Mouse (Mus musculus) ovary, postnatal 14 days (tissue): Measurements from ENCODE around the gene Gm39566.

ENCODE experiments used
- DNase-seq: peaks from one replicate; pipeline ENCODE4 v3.0.0; 2022; ENCODE audit warnings: low spot score

Gene Gm39566

GRCm38 (mm10) chr11:69834001-69834549 is 19.0 kb upstream of the Gm39566 start:
- DNase-seq = no peak

- no peak for DNase-seq
Measured at GRCm38 (mm10) chr11:69833554-69833953, 18.5 kb upstream of the Gm39566 start.

GRCm38 (mm10) chr11:69828832-69829231 is 13.7 kb upstream of the Gm39566 start:
- DNase-seq = no peak

GRCm38 (mm10) chr11:69823456-69823855 is 8.4 kb upstream of the Gm39566 start:
- DNase-seq = no peak

GRCm38 (mm10) chr11:69822080-69822479 is 7.0 kb upstream of the Gm39566 start, which contains the start of gene Spem1:
Spem1 (minus strand) TSS chr11:69822180.
- DNase-seq = no peak

- no peak for DNase-seq
Measured at GRCm38 (mm10) chr11:69818871-69819270, 3.8 kb upstream of the Gm39566 start.

GRCm38 (mm10) chr11:69818365-69818764 is 3.3 kb upstream of the Gm39566 start, which contains the start of gene Spem2:
Spem2 (minus strand) TSS chr11:69818465.
- DNase-seq = no peak

GRCm38 (mm10) chr11:69816520-69816919 is 1.4 kb upstream of the Gm39566 start:
- no peak for DNase-seq

- no peak for DNase-seq
Measured at GRCm38 (mm10) chr11:69810280-69810679, 4.8 kb downstream of the Gm39566 start.

GRCm38 (mm10) chr11:69807641-69808040 is 7.5 kb downstream of the Gm39566 start:
- DNase-seq = no peak

GRCm38 (mm10) chr11:69806378-69806777 is 8.7 kb downstream of the Gm39566 start:
- DNase-seq = no peak

- peak; percentile 30 for DNase-seq
Measured at GRCm38 (mm10) chr11:69804972-69805909, 9.9 kb downstream of the Gm39566 start, which contains the start of gene Tmem102. Tmem102 (minus strand) TSS chr11:69805624.

- DNase-seq = no peak
Measured at GRCm38 (mm10) chr11:69804652-69804940, 10.5 kb downstream of the Gm39566 start.

GRCm38 (mm10) chr11:69803786-69804651 is 11.1 kb downstream of the Gm39566 start:
- peak; percentile 64 for DNase-seq

GRCm38 (mm10) chr11:69803328-69803727 is 11.8 kb downstream of the Gm39566 start:
- DNase-seq = no peak

- DNase-seq = peak; percentile 79
Measured at GRCm38 (mm10) chr11:69802648-69803105, 12.4 kb downstream of the Gm39566 start.

GRCm38 (mm10) chr11:69801379-69801977 is 13.6 kb downstream of the Gm39566 start, which contains the start of gene Fgf11:
Fgf11 (minus strand) TSS chr11:69801857.
- no peak for DNase-seq

GRCm38 (mm10) chr11:69800392-69801197 is 14.5 kb downstream of the Gm39566 start:
- peak; percentile 77 for DNase-seq

GRCm38 (mm10) chr11:69800138-69800391 is 15.0 kb downstream of the Gm39566 start:
- DNase-seq = no peak

GRCm38 (mm10) chr11:69799394-69800137 is 15.5 kb downstream of the Gm39566 start:
- DNase-seq = no peak
